Mouse (Mus musculus): ENCODE data around the gene Mphosph10. TPM values are rescaled to one million over a fixed set of nuclear protein-coding genes. Genes with fewer than 3 reads are reported as not detected.

Mphosph10 gene
- polyA plus RNA-seq, 1 experiment from 2014 or later = 52.2 TPM

GRCm38 (mm10) chr7:64358666-64359065 is 33.4 kb downstream of the Mphosph10 start:
- Histone ChIP-seq H3K27ac (ENCODE audit: low read depth, low read length) (no peak overlapping the region), H3K4me2 (replicated peaks; ENCODE audit: low read depth, low read length) (no peak overlapping the region), H3K4me1 (replicated peaks; ENCODE audit: control insufficient read depth, insufficient read depth, low read length) (no peaks in the 10 kb centered on the region), H3K9me3 (ENCODE audit: control insufficient read depth, low read length) (no peaks in the 10 kb centered on the region), H3K27me3 (ENCODE audit: control insufficient read depth, insufficient read depth, low read length) (no peaks in the 10 kb centered on the region), H3K9ac (ENCODE audit: low read depth, low read length) (no peak overlapping the region), H3K36me3 (ENCODE audit: control insufficient read depth, insufficient read depth, low read length) (no peaks in the 10 kb centered on the region), H3K4me3 (ENCODE audit: low read depth, low read length) (no peak overlapping the region)
- DNase-seq (ENCODE audit: low spot score) (no peak), ATAC-seq (ENCODE audit: low FRiP score) (no peak)
- 87% methylated on average over 6 of the region's 6 CpGs for WGBS

- Histone ChIP-seq H3K4me1 (replicated peaks; ENCODE audit: control insufficient read depth, insufficient read depth, low read length) (no peaks in the 10 kb centered on the region), H3K4me2 (replicated peaks; ENCODE audit: low read depth, low read length) (no peak overlapping the region), H3K36me3 (ENCODE audit: control insufficient read depth, insufficient read depth, low read length) (no peaks in the 10 kb centered on the region), H3K27ac (ENCODE audit: low read depth, low read length) (no peak overlapping the region), H3K9me3 (ENCODE audit: control insufficient read depth, low read length) (no peaks in the 10 kb centered on the region), H3K27me3 (ENCODE audit: control insufficient read depth, insufficient read depth, low read length) (no peaks in the 10 kb centered on the region), H3K4me3 (ENCODE audit: low read depth, low read length) (no peak overlapping the region), H3K9ac (ENCODE audit: low read depth, low read length) (no peak overlapping the region)
- ATAC-seq (ENCODE audit: low FRiP score) (no peak), DNase-seq (ENCODE audit: low spot score) (no peak)
- 93% methylated on average over 9 of the region's 9 CpGs for WGBS
Measured at GRCm38 (mm10) chr7:64357405-64357804, 34.7 kb downstream of the Mphosph10 start.

- Histone ChIP-seq H3K4me1 (replicated peaks; ENCODE audit: control insufficient read depth, insufficient read depth, low read length) (no peaks in the 10 kb centered on the region), H3K4me2 (replicated peaks; ENCODE audit: low read depth, low read length) (no peak overlapping the region), H3K27me3 (ENCODE audit: control insufficient read depth, insufficient read depth, low read length) (no peaks in the 10 kb centered on the region), H3K27ac (ENCODE audit: low read depth, low read length) (no peak overlapping the region), H3K9ac (ENCODE audit: low read depth, low read length) (no peak overlapping the region), H3K36me3 (ENCODE audit: control insufficient read depth, insufficient read depth, low read length) (no peaks in the 10 kb centered on the region), H3K4me3 (ENCODE audit: low read depth, low read length) (no peak overlapping the region), H3K9me3 (ENCODE audit: control insufficient read depth, low read length) (no peaks in the 10 kb centered on the region)
- WGBS = 83% methylated on average over 5 of the region's 5 CpGs
- no peak for DNase-seq (ENCODE audit: low spot score)
- no peak for ATAC-seq (ENCODE audit: low FRiP score)
Measured at GRCm38 (mm10) chr7:64356661-64357060, 35.4 kb downstream of the Mphosph10 start.

- Histone ChIP-seq H3K4me2 (replicated peaks; ENCODE audit: low read depth, low read length) (no peak overlapping the region), H3K4me3 (ENCODE audit: low read depth, low read length) (no peak overlapping the region), H3K36me3 (ENCODE audit: control insufficient read depth, insufficient read depth, low read length) (no peaks in the 10 kb centered on the region), H3K9ac (ENCODE audit: low read depth, low read length) (no peak overlapping the region), H3K9me3 (ENCODE audit: control insufficient read depth, low read length) (no peaks in the 10 kb centered on the region), H3K27me3 (ENCODE audit: control insufficient read depth, insufficient read depth, low read length) (no peaks in the 10 kb centered on the region), H3K4me1 (replicated peaks; ENCODE audit: control insufficient read depth, insufficient read depth, low read length) (no peaks in the 10 kb centered on the region), H3K27ac (ENCODE audit: low read depth, low read length) (no peak overlapping the region)
- ATAC-seq (ENCODE audit: low FRiP score) = no peak
- WGBS = 51% methylated on average over 14 of the region's 14 CpGs
- no peak for DNase-seq (ENCODE audit: low spot score)
Measured at GRCm38 (mm10) chr7:64354206-64354605, 37.9 kb downstream of the Mphosph10 start.

GRCm38 (mm10) chr7:64351087-64351486 is 41.0 kb downstream of the Mphosph10 start:
- no peaks in the 10 kb centered on the region for H3K27me3 ChIP-seq (ENCODE audit: control insufficient read depth, insufficient read depth, low read length)
- WGBS = 85% methylated on average over 4 of the region's 4 CpGs
- H3K27ac ChIP-seq (ENCODE audit: low read depth, low read length) = no peak overlapping the region
- ATAC-seq (ENCODE audit: low FRiP score) = no peak
- no peaks in the 10 kb centered on the region for H3K9me3 ChIP-seq (ENCODE audit: control insufficient read depth, low read length)
- no peak overlapping the region for H3K4me3 ChIP-seq (ENCODE audit: low read depth, low read length)
- H3K9ac ChIP-seq (ENCODE audit: low read depth, low read length) = no peak overlapping the region
- no peaks in the 10 kb centered on the region for H3K4me1 ChIP-seq (replicated peaks; ENCODE audit: control insufficient read depth, insufficient read depth, low read length)
- no peak overlapping the region for H3K4me2 ChIP-seq (replicated peaks; ENCODE audit: low read depth, low read length)
- H3K36me3 ChIP-seq (ENCODE audit: control insufficient read depth, insufficient read depth, low read length) = 0 out of 2 replicates have a peak, but pooled peaks cover 3% of the 10 kb centered on the region
- no peak for DNase-seq (ENCODE audit: low spot score)

GRCm38 (mm10) chr7:64349147-64349861 is 42.8 kb downstream of the Mphosph10 start:
- ATAC-seq (ENCODE audit: low FRiP score) = no peak
- no peaks in the 10 kb centered on the region for H3K9me3 ChIP-seq (ENCODE audit: control insufficient read depth, low read length)

GRCm38 (mm10) chr7:64347813-64348212 is 44.3 kb downstream of the Mphosph10 start:
- 0 out of 2 replicates have a peak, but pooled peaks cover 3% of the 10 kb centered on the region for H3K36me3 ChIP-seq (ENCODE audit: control insufficient read depth, insufficient read depth, low read length)
- H3K9me3 ChIP-seq (ENCODE audit: control insufficient read depth, low read length) = no peaks in the 10 kb centered on the region
- H3K4me1 ChIP-seq (replicated peaks; ENCODE audit: control insufficient read depth, insufficient read depth, low read length) = no peaks in the 10 kb centered on the region
- no peak overlapping the region for H3K4me2 ChIP-seq (replicated peaks; ENCODE audit: low read depth, low read length)
- ATAC-seq (ENCODE audit: low FRiP score) = no peak
- no peak overlapping the region for H3K9ac ChIP-seq (ENCODE audit: low read depth, low read length)
- no peaks in the 10 kb centered on the region for H3K27me3 ChIP-seq (ENCODE audit: control insufficient read depth, insufficient read depth, low read length)
- no peak overlapping the region for H3K4me3 ChIP-seq (ENCODE audit: low read depth, low read length)
- no peak overlapping the region for H3K27ac ChIP-seq (ENCODE audit: low read depth, low read length)
- DNase-seq (ENCODE audit: low spot score) = no peak
- WGBS = 93% methylated on average over 1 of the region's 1 CpGs

More at GRCm38 (mm10) chr7:64349147-64349861, 42.8 kb downstream of the Mphosph10 start:
- Histone ChIP-seq H3K36me3 (ENCODE audit: control insufficient read depth, insufficient read depth, low read length) (0 out of 2 replicates have a peak, but pooled peaks cover 3% of the 10 kb centered on the region), H3K4me1 (replicated peaks; ENCODE audit: control insufficient read depth, insufficient read depth, low read length) (no peaks in the 10 kb centered on the region), H3K27me3 (ENCODE audit: control insufficient read depth, insufficient read depth, low read length) (no peaks in the 10 kb centered on the region), H3K27ac (ENCODE audit: low read depth, low read length) (no peak overlapping the region), H3K4me2 (replicated peaks; ENCODE audit: low read depth, low read length) (no peak overlapping the region), H3K4me3 (ENCODE audit: low read depth, low read length) (no peak overlapping the region), H3K9ac (ENCODE audit: low read depth, low read length) (no peak overlapping the region)
- no peak for DNase-seq (ENCODE audit: low spot score)
- 92% methylated on average over 15 of the region's 15 CpGs for WGBS

- H3K4me3 ChIP-seq (ENCODE audit: low read depth, low read length) = no peak overlapping the region
- H3K4me1 ChIP-seq (replicated peaks; ENCODE audit: control insufficient read depth, insufficient read depth, low read length) = no peaks in the 10 kb centered on the region
- no peaks in the 10 kb centered on the region for H3K27me3 ChIP-seq (ENCODE audit: control insufficient read depth, insufficient read depth, low read length)
- H3K9me3 ChIP-seq (ENCODE audit: control insufficient read depth, low read length) = no peaks in the 10 kb centered on the region
- H3K27ac ChIP-seq (ENCODE audit: low read depth, low read length) = no peak overlapping the region
- no peak overlapping the region for H3K4me2 ChIP-seq (replicated peaks; ENCODE audit: low read depth, low read length)
- DNase-seq (ENCODE audit: low spot score) (no peak), ATAC-seq (ENCODE audit: low FRiP score) (no peak)
- H3K9ac ChIP-seq (ENCODE audit: low read depth, low read length) = no peak overlapping the region
- H3K36me3 ChIP-seq (ENCODE audit: control insufficient read depth, insufficient read depth, low read length) = no peaks in the 10 kb centered on the region
- 94% methylated on average over 1 of the region's 1 CpGs for WGBS
Measured at GRCm38 (mm10) chr7:64332686-64333085, 59.4 kb downstream of the Mphosph10 start.

GRCm38 (mm10) chr7:64331309-64331708 is 60.8 kb downstream of the Mphosph10 start:
- DNase-seq (ENCODE audit: low spot score) = no peak
- Histone ChIP-seq H3K27ac (ENCODE audit: low read depth, low read length) (no peak overlapping the region), H3K36me3 (ENCODE audit: control insufficient read depth, insufficient read depth, low read length) (no peaks in the 10 kb centered on the region), H3K4me1 (replicated peaks; ENCODE audit: control insufficient read depth, insufficient read depth, low read length) (no peaks in the 10 kb centered on the region), H3K4me2 (replicated peaks; ENCODE audit: low read depth, low read length) (no peak overlapping the region), H3K27me3 (ENCODE audit: control insufficient read depth, insufficient read depth, low read length) (no peaks in the 10 kb centered on the region), H3K4me3 (ENCODE audit: low read depth, low read length) (no peak overlapping the region), H3K9ac (ENCODE audit: low read depth, low read length) (no peak overlapping the region), H3K9me3 (ENCODE audit: control insufficient read depth, low read length) (no peaks in the 10 kb centered on the region)
- no peak for ATAC-seq (ENCODE audit: low FRiP score)
- WGBS = 93% methylated on average over 3 of the region's 3 CpGs
